Mouse (Mus musculus) splenic B cell, adult 2 months (primary cell): ENCODE measurements around the gene Cnp.

Experiments
- DNase-seq: peaks from one replicate; pipeline ENCODE4 v3.0.0-alpha.2; 2011; ENCODE audit warnings: low read depth, low spot score
- H3K27me3 ChIP-seq: 2 replicates; pipeline ENCODE4 v1.6.1; 2012; ENCODE audit warnings: mild to moderate bottlenecking, low read length, moderate library complexity, mixed read lengths; ENCODE audit not compliant: control insufficient read depth, poor library complexity, insufficient read depth, severe bottlenecking
- H3K36me3 ChIP-seq: 2 replicates; pipeline ENCODE4 v1.6.1; 2012; ENCODE audit warnings: mild to moderate bottlenecking, low read length, moderate library complexity, mixed read lengths; ENCODE audit not compliant: control insufficient read depth, poor library complexity, insufficient read depth, severe bottlenecking

The Cnp gene

GRCm38 (mm10) chr11:100588462-100588861, 13.8 kb downstream of the Cnp start:
- Histone ChIP-seq H3K36me3 (peaks cover 14% of the 10 kb centered on the region), H3K27me3 (no peaks in the 10 kb centered on the region)
- DNase-seq = peak; percentile 37

- H3K36me3 ChIP-seq = peaks cover 19% of the 10 kb centered on the region
- no peaks in the 10 kb centered on the region for H3K27me3 ChIP-seq
- DNase-seq = no peak
These were observed 17.8 kb downstream of the Cnp start for GRCm38 (mm10) chr11:100592346-100593046.

GRCm38 (mm10) chr11:100594608-100595007, 19.9 kb downstream of the Cnp start:
- no peak for DNase-seq
- H3K36me3 ChIP-seq = peaks cover 18% of the 10 kb centered on the region
- H3K27me3 ChIP-seq = no peaks in the 10 kb centered on the region

GRCm38 (mm10) chr11:100595533-100595932, 20.8 kb downstream of the Cnp start:
- Histone ChIP-seq H3K27me3 (no peaks in the 10 kb centered on the region), H3K36me3 (peaks cover 15% of the 10 kb centered on the region)
- no peak for DNase-seq

GRCm38 (mm10) chr11:100598074-100598473, 23.4 kb downstream of the Cnp start:
- peak; percentile 79 for DNase-seq
- H3K27me3 ChIP-seq = no peaks in the 10 kb centered on the region
- peaks cover 10% of the 10 kb centered on the region for H3K36me3 ChIP-seq

GRCm38 (mm10) chr11:100601372-100601771, 26.7 kb downstream of the Cnp start:
- Histone ChIP-seq H3K27me3 (no peaks in the 10 kb centered on the region), H3K36me3 (peaks cover 10% of the 10 kb centered on the region)
- no peak for DNase-seq

GRCm38 (mm10) chr11:100603155-100603554, 28.5 kb downstream of the Cnp start:
- Histone ChIP-seq H3K36me3 (peaks cover 9% of the 10 kb centered on the region), H3K27me3 (no peaks in the 10 kb centered on the region)
- no peak for DNase-seq

- DNase-seq = no peak
- Histone ChIP-seq H3K27me3 (no peaks in the 10 kb centered on the region), H3K36me3 (peaks cover 12% of the 10 kb centered on the region)
These were observed 29.1 kb downstream of the Cnp start for GRCm38 (mm10) chr11:100603813-100604212.

GRCm38 (mm10) chr11:100604321-100605005, 29.8 kb downstream of the Cnp start:
- DNase-seq = no peak
- Histone ChIP-seq H3K27me3 (no peaks in the 10 kb centered on the region), H3K36me3 (peaks cover 12% of the 10 kb centered on the region)

GRCm38 (mm10) chr11:100605451-100605850, 30.7 kb downstream of the Cnp start:
- Histone ChIP-seq H3K27me3 (no peaks in the 10 kb centered on the region), H3K36me3 (peaks cover 12% of the 10 kb centered on the region)
- DNase-seq = no peak

GRCm38 (mm10) chr11:100607121-100607520, 32.4 kb downstream of the Cnp start:
- no peak for DNase-seq
- H3K36me3 ChIP-seq = peaks cover 15% of the 10 kb centered on the region
- H3K27me3 ChIP-seq = no peaks in the 10 kb centered on the region

GRCm38 (mm10) chr11:100608796-100609195, 34.1 kb downstream of the Cnp start:
- H3K27me3 ChIP-seq = no peaks in the 10 kb centered on the region
- no peak for DNase-seq
- H3K36me3 ChIP-seq = peaks cover 13% of the 10 kb centered on the region

GRCm38 (mm10) chr11:100609355-100609996, 34.8 kb downstream of the Cnp start:
- Histone ChIP-seq H3K36me3 (peaks cover 13% of the 10 kb centered on the region), H3K27me3 (no peaks in the 10 kb centered on the region)
- DNase-seq = no peak

- DNase-seq = no peak
- no peaks in the 10 kb centered on the region for H3K27me3 ChIP-seq
- H3K36me3 ChIP-seq = peaks cover 11% of the 10 kb centered on the region
These were observed 35.4 kb downstream of the Cnp start for GRCm38 (mm10) chr11:100609997-100610680.

- peaks cover 8% of the 10 kb centered on the region for H3K36me3 ChIP-seq
- peak; percentile 28 for DNase-seq
- no peaks in the 10 kb centered on the region for H3K27me3 ChIP-seq
These were observed 36.9 kb downstream of the Cnp start for GRCm38 (mm10) chr11:100611627-100612026.
